Mouse (Mus musculus) A20 (cell line): Measurements from ENCODE around the gene Asb2.

ENCODE experiments used
- DNase-seq: peaks from one replicate; pipeline ENCODE4 v3.0.0-alpha.2; 2011; ENCODE audit warnings: low read depth, low spot score

Gene Asb2

DNA sequence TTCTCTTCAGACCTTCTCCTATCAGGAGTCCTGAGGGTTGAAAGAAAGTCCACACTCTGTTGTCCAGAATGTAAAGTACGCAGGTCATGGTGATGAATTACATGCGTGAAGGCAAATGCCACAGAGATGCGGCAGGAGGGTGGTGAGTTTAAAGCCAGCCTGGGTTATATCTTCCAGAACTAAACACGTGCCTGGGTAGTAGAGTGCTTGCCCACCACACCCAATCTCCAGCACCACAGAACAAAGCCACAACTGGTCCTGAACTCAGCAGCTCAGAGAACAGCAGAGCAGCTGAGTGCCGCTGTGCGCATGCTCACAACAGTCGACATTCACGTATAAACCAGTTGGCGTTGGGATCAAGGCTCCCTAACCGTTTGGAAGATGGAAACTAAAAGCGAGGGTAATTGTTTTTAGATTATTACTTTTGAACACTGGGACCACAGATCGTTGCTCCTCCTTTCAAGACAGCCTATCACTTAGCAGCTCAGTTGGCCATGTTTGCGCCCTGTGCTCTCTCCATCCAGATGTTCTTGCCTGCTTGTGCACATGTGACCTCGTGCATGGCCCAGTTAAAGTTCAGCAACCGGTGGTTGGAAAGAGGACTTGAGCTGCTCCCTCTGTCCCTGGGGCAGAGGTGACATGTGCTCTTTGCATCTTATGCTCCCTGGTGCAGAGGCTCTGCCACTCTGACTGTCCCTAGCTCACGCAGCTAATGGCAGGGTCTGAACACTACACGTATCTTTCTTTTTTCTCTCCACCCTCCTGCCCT lies 5.9 kb upstream of the Asb2 start:
- DNase-seq, result no peak

DNA sequence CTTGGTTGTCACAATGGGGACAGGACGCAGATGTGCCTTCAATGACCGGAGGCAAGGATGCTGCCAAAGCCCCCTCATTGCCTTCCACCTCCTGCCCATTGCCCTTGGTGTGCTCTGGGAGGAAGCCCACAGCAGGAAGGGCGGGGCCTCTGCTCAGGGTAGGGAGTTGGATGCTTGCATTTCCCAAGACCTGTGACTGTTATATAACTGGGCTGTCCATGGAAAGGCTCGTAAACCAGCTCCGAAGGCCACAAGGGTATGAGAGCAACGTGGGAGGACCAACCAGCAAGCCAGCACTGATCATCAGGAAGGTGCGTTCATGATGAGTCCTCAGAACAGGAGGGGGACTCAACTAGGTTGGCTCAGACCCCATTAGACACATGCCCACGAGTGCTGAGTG lies 5.0 kb upstream of the Asb2 start:
- DNase-seq, result no peak

DNA sequence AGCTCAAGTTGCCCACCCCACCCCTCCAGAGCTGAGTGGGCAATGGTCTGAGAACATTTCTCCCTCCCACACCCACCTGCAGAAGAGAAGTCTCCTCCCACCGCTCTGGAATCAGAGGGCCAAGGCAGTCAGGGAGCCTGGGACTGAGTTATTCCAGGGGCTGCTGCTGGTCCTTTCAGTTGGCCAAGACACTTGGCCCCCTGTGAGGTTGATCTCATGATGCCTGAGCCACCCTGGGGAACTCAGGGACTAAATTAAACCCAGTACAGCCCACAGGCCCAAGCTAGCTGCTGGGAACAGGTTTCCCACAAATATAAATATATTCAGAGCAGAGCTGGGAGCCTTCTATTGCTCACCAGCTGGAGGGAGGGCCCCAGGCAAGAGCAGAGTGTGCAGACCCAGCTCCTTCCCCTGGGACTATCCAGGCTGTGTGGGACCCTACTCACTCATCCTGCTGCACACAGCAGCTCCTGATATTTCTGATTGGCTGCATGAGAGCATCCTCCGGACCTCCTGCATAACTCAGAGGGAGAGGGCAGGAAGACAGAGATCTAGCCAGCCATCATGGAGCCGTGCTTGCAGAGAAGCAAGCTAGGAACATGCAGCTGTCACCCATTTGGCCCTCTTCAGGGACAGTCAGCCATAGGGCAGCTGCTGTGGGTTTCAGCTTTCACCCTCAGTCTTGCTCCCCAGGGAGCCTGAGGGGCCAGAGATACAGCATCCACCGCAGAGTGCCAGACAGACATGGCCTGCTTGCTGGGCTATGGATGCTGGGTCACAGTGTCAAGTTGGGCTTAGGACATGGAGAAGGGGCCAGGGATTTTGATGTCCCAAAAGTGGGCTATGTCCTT lies 3.4 kb upstream of the Asb2 start:
- no peak for DNase-seq

DNA sequence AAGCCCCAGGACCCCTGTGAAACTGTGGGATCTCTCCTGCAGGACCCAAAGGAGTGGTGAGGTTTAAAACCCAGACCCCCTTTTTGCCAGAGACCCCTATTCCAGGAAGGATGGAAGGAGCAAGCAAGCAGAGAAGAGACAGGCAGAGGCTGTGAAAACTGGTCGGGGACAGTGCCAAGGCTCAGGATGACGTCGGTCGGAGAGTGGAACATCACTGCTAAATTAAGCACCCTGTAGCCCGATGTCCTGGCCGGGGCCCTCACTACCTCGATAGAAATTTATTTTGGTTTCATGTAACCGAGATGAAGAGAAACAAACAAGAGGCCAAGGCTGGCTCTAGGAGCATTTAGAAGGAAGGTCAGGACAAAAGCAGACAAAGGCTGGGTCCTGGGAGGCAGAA lies 2.4 kb upstream of the Asb2 start:
- DNase-seq, result no peak

DNA sequence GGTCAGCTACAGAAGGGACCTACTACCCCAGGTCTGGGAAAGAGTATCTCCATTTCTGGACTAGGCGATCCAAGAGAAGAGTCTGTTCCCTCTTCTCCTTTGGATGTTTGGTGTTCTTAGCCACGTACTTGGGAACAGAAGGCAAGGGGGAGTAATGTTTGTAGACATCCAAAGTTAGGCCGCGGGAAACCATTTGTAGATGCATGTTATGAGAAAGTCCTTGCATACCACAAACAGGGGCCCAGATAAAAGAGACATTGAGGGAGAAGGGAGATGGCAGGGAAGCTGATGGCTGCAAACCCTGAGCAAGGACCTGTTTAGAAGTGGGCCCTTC lies 581 bp upstream of the Asb2 start:
- no peak for DNase-seq

DNA sequence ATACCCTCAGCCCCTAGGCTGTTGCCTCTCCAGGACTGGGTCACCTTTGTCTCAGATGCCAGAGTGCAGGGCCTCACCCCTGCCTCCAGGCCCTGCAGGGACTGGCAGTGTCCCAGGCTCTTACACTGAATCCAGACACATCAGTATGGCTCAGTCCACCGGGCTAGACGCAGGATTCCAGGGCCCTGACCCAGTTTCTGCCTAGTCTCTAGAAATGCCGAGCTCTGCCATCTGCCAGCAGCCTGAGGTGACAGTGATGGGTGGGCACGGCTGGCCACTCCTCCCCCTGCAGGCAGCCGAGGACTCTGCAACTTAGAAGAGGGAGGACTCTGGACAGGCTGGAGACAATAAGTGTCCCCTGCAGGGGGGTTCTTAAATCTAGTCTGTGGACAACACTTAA lies 2.3 kb downstream of the Asb2 start:
- peak; percentile 33 for DNase-seq

DNA sequence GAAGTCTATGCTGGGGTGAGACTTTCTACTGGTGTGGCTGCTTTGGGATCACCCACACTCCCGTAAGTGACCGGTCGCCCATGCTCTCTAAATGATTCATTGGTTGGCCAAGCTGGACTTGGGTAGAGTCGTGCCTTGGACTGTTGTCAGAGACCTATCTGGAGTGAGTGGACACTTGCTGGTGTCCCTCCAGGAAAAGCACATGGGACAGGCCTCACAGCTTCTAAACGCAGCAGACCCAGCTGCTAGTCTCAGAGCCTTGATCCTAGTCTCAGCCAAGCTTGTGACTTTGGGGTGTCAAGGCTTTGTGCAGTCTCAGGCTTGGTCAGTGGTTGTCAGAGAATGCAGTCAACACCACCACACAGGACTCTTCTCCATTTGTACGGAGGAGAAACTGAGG lies 3.1 kb downstream of the Asb2 start:
- DNase-seq, result no peak

DNA sequence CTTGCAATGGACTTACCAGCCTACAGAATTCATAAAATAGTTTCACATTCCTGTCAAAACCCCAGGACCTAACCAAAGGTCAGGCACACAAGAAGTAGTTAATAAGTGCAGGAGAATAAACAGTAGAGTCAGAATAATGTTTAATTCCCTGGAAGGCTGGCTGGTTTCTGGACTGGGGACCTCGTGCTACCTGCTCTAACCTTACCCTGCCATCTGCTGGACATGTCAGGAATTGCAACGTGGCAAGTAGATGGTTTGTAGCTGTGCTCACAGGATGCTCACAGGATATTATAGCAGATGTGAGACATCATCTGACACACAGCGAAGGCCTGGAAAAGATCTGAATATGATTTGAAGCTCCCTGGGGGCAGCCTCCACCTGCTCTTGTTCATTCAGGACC lies 7.3 kb downstream of the Asb2 start:
- peak; percentile 76 for DNase-seq

DNA sequence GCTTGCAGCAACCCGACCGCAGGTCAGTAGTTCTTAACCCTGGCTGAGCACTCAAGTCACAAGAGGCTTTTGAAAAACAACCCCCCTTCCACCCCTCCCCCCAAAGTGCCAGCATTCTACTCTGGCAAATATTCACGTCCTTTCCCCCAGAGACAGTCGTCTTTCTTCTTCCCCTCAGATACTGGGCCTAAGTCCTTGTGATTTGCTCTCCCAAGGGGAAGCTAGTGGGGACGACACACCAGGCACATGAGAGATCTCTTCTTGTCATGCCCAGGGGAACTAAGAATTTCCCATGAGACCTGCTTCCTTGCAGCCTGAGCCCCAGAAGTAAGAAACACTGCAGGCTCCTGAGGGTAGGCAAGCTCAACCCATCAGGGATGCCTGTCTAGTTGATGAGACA lies 8.4 kb downstream of the Asb2 start:
- DNase-seq, result no peak

DNA sequence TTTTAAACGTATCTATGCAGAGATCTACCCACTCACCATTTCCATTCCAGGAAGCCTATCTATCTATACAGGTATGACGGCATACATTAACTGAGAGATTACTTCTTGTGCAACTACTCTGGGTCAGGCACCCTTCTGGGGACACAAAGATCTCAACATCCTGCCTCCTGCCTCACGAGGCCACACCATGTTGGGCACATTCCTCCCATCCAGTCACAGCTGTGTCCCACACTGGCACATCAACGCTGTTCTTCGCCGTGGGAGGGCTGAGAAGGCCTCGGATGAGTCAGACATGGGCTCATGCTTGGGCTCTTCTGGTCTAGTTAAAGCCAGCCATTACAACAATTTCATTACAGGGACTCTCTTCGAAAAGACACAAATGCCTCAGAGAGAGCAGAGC lies 8.9 kb downstream of the Asb2 start:
- DNase-seq, result no peak

DNA sequence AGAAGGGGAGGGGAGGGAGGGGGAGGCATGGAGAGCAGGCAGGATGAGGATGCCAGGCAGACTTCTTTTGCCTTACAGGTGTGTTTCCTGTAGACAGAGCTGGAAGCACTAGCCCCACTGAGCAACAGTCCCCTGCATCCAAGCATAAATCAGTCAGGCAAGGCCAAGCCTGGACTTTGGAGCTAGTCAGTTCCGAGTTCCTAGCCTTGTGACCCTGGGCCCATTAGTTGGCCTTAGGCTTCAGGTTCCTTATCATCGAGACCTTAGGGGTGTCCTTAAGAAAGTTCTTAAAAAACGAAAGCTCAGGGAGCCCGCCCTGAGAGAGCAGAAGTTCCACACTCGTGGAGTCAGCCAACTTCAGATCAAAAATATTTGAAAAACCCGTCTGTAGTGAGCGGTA lies 10.9 kb downstream of the Asb2 start:
- DNase-seq, result no peak

DNA sequence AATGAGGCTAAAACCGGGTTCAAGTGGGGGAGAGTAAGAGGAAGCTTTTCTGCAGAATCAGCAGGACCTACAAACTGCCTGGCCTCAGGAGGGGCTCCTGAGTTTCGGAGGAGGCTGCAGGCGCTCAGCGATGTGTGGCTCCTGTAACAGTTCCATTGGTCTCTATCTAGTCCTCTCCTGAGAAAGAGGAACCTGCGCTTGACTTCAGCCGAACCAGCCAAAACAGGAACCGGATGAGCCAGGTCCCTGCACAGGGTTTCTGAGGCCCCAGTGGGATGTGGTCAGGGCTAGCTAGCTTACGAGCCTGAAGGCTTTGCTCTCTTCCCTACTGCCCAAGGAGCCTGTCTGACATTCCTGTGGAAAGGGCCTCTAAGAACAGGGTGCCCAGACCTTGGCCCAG lies 12.3 kb downstream of the Asb2 start:
- peak; percentile 91 for DNase-seq

DNA sequence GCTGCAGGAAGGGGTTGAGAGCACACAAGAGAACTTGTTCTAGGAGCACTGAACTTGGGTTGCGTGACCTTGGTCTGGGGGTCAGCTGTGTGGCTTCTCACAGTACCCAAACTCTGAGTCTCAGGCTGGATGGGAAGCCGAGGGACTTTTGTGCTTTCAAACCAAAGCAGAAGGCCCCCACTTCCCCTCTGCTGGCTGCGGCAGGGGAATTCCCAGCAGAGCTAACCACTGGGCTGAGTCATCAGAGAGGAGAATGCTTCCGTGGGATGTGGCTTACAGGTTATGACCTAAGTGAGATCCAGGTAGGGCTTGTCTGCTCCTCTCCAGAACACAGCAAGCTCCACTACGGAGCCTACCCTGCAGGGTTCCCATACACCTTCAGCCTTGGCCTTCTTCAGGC lies 14.6 kb downstream of the Asb2 start:
- DNase-seq, result peak; percentile 77

DNA sequence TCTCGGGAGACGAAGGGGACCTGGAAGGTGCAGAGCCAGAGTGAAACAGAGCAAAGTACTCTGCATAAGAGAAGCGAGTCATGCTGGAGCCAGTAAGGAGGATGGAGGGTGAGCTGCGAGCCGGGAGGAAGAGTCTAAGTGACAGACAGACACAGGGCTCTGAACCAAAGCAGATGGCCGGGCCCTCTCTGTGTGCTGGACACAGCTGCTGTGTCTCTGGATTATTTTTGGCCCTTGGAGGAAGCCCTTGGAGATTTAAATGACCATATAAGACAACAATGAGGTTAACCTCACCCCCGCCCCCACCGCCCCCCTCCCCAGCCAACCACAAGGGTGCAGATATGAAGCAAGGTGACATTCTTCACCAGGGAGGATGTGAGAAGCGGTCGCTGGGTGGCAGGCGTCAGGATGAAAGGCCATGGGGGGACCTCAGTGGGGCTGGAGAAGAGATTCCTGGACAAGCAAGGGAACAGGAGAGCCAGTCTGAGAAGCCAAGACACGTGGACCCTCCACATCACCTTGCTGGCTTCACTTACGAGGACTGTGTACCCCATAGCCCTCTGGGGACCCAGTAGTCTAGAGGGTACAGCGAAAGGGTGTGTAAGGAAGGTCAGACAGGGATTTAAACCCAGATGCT lies 17.5 kb downstream of the Asb2 start:
- no peak for DNase-seq

DNA sequence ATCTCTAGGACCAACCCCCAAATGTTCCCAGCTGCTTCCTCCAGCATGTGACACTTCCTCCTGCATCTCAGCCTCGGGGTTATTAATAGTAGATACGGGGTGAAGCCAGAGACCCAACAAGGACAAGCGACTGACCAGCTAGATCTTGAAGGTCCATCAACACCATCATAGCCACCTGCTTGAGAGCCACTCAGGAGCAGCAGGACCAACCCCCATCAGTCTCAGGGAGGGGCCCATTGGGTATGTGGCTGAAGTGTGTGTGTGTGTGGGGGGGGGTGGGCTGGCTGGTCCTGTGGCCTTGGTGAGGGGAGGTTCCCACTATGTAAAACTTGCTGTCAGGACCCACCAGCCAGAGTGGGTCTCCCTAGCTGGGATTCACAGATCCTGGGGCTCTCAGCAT lies 19.0 kb downstream of the Asb2 start:
- DNase-seq, result no peak

DNA sequence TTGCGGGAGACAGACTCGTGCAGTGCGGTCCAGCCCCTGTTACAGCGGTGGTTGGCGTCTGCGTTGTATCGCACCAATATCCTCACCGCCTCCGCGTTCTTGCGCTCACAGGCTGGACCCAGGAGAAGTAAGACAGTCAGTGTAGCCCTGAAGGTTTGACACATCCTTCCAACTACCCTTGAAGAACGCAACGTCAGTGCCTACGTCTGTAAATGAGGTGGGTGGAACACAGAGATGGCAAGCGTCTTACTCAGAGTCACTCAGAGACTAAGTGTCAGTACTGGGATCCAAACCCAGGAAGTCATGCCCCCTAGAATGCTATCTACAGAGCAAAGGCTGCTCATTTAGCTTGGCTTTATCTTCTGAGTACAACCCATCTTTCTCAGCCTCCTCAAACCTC lies 22.4 kb downstream of the Asb2 start:
- no peak for DNase-seq

DNA sequence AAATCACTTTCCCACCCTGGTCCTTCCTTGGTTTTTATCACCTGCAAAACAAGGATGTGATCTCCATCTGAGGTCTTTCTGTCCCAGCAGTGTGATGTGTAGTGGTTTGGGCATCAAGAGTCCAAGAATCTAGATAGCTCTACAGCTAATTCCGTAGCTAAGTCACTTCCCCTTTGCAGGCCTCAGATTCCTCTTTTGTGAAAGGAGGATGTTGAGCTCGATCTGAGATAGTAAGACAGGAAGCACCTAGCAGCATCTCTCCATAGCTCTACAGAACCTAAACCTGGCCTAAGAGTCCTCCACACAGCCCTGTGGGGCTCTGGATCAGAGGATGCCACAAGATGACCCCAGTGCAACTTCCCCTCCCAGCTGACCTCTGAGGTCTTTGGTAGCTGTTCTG lies 22.9 kb downstream of the Asb2 start:
- DNase-seq, result peak; percentile 57

DNA sequence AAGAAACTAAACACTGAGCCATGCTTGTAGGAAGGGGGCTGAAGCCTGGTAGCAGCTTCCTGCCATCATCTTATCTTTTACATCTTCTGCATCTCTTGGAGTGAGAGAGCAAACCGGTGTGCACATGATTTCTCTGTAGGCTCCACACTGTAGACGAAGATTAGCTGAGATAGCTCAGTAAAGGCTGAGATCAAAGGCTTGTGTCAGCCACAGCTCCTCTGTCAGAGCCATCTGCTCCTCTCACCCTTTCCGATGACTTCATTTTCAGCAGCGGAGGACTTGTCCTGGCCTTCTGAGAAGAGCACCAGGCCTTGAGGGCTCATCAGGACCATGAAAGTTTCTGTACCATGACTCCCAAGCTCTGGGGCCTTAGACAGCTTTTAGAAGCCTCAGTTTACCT lies 24.3 kb downstream of the Asb2 start:
- DNase-seq, result no peak

DNA sequence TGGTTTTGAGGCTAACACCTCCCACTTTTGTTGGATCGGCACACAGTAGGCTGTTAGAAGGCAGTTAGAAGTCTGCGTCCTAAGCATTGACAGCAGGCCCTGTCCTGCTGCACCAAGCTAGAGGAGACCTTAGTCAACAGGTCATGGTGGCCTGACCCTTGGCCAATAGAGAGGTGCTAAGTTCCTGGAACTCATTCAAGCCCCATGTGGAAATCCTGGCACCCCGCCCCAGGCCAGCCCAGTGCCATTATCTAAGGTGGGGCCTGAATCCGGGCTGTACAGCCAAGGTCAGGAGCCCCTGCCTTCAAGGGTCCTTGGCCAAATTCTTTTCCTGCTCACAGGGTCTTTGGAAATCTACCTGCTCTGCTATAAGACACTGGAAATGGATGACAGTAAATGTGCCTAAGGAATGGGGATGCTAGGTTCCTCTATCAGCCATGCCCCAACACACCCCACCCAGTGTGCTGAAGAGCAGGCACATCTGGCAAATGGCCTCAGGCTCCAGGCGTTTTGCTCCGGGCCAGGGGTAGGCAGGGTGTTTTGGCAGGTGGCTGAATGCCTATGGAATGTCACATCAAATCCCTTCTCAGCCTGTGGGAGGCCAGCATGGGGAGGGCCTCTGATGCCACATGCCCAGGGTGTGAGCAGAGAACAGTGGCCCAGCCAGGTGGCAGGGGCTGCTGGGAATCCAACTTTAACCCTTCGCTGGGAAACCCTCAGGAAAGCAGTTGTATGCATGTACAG lies 27.2 kb downstream of the Asb2 start:
- DNase-seq, result no peak

DNA sequence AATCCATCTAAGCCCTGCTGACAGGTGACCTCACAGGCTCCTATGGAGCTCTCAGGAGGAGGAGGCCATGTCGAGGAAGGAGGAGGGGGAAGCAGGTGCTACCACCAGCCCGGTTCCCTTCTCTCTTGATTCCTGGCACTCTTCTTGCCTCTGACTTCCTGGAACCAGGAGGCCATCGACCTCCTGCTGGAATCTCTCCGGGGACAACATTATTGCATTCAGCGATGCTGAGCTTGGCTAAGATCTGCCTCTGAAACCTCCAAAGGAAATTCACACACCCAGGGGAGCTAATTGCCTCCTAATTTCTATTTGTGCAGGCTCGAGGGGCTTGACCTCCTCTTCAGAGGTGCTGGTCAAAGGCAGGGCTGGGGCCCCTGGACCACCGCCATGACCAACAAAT lies 28.7 kb downstream of the Asb2 start:
- DNase-seq, result no peak

DNA sequence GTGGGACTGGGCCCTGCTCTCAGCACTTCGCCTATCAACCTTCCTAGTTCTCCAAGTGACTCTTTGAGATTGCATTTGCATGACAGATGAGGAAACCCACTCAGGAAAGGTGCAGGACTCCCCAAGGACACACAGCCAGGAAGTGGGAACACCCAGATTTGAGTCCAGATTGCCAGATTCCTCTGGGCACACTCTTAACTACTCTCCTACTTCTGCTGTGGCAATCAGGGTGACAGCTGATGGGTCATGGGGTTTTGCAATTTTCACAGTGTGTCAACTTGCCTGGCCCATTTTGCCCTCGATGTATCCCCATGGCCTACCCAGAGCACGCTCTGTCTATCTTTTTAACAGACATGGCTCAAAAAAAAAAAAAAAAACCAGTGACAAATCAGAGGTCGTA lies 29.2 kb downstream of the Asb2 start:
- DNase-seq, result no peak

DNA sequence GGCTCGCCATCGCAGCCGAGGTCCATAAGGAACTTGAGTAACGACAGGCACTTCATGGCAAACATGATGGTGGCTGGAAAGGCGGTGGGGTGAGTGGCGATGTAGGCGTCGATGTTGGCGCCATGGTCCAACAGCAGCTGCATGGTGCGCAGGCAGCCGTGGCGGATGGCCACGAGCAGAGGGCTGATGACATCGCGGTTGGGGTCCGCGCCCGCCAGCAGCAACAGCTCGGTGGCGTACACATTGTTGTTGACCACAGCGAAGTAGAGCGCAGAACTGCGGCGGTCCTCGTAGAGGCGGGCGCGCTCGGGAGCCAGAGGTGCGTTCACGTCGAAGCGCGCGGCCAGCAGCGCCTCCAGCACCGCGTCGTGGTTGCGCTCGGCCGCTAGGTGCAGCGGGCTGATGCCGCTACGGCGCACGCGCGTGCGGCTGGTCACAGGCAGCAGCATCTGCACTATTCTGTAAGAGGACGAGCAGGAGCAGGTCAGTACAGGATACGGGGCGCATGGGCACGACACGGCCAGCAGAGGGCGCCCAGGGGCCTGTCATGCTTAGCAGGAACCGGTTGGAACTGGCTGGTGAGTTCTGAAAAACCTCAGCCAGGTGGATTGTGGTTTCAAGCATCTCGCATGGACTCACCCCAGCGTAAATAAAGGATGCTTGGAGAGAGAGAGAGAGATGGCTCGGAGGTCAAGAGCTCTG lies 30.5 kb downstream of the Asb2 start:
- peak; percentile 91 for DNase-seq
